Mouse (Mus musculus): ENCODE measurements around the gene Vax2. TPM values are rescaled to one million over a fixed set of nuclear protein-coding genes. Genes with fewer than 3 reads are reported as not detected.

Gene Vax2
- total RNA-seq, 1 experiment, result 2.1 TPM

GRCm38 (mm10) chr6:83715461-83716196 lies 4.6 kb downstream of the Vax2 start:
- Histone ChIP-seq H3K9ac (ENCODE audit: insufficient read depth, low read depth, low read length, poor library complexity, severe bottlenecking) (no peak overlapping the region), H3K36me3 (ENCODE audit: control insufficient read depth, insufficient read depth, low read length, poor library complexity, severe bottlenecking) (no peaks in the 10 kb centered on the region), H3K9me3 (ENCODE audit: control insufficient read depth, insufficient read depth, low read depth, low read length) (no peaks in the 10 kb centered on the region), H3K4me3 (ENCODE audit: insufficient read depth in 1 of 2, low read depth in 1 of 2, low read length in 2 of 2, poor library complexity in 1 of 2, severe bottlenecking in 1 of 2) (peak overlapping the region; percentile 11 to 22; a peak in 2 of 4 replicates), H3K27ac (ENCODE audit: insufficient read depth, low read depth, low read length, poor library complexity, severe bottlenecking) (no peak overlapping the region), H3K4me1 (ENCODE audit: control insufficient read depth in 2 of 2, insufficient read depth in 2 of 2, low read length in 2 of 2, poor library complexity in 1 of 2) (peaks cover 0 to 9% of the 10 kb centered on the region in 2 experiments; a peak in 1 of 4 replicates)
- no peak for TF ChIP-seq MAFK (IDR thresholded peaks at IDR 0.05; ENCODE audit: insufficient read depth, low read depth, low read length)
- no peak for TF ChIP-seq HCFC1 (IDR thresholded peaks at IDR 0.05; ENCODE audit: borderline replicate concordance, insufficient read depth, low read length)
- no peak for TF ChIP-seq CHD2 (IDR thresholded peaks at IDR 0.05; ENCODE audit: low read depth, low read length)
- no peak for TF ChIP-seq ZC3H11A (IDR thresholded peaks at IDR 0.05; ENCODE audit: borderline replicate concordance, low read depth, low read length)
- TF ChIP-seq ZNF384 (IDR thresholded peaks at IDR 0.05; ENCODE audit: low read depth, low read length), result no peak
- in situ Hi-C loops (cut with MboI; ENCODE audit: low sequenced_read_pairs in 2 of 2, unreplicated experiment in 2 of 2), result loop anchor here (10.0 to 25.0 kb wide), 3 partner anchors 653 to 1472 kb away; partner anchors contain the start of genes Emx1 (in 2 of the 2), Aup1 (in 1 of the 2), Dqx1 (in 1 of the 2) and Htra2 (in 1 of the 2)
- no peak for DNase-seq (ENCODE audit: low read depth, low spot score)

- Histone ChIP-seq H3K9me3 (ENCODE audit: control insufficient read depth, insufficient read depth, low read depth, low read length) (no peaks in the 10 kb centered on the region), H3K27ac (ENCODE audit: insufficient read depth, low read depth, low read length, poor library complexity, severe bottlenecking) (no peak overlapping the region), H3K36me3 (ENCODE audit: control insufficient read depth, insufficient read depth, low read length, poor library complexity, severe bottlenecking) (no peaks in the 10 kb centered on the region), H3K9ac (ENCODE audit: insufficient read depth, low read depth, low read length, poor library complexity, severe bottlenecking) (no peak overlapping the region), H3K4me3 (ENCODE audit: insufficient read depth in 1 of 2, low read depth in 1 of 2, low read length in 2 of 2, poor library complexity in 1 of 2, severe bottlenecking in 1 of 2) (no peak overlapping the region), H3K4me1 (ENCODE audit: control insufficient read depth in 2 of 2, insufficient read depth in 2 of 2, low read length in 2 of 2, poor library complexity in 1 of 2) (peaks cover 2 to 9% of the 10 kb centered on the region in 2 experiments; a peak in 1 of 4 replicates)
- in situ Hi-C loops (cut with MboI; ENCODE audit: low sequenced_read_pairs in 2 of 2, unreplicated experiment in 2 of 2), result loop anchor here (10.0 to 25.0 kb wide), 3 partner anchors 655 to 1470 kb away; partner anchors contain the start of genes Emx1 (in 2 of the 2), Aup1 (in 1 of the 2), Dqx1 (in 1 of the 2) and Htra2 (in 1 of the 2)
- TF ChIP-seq MAFK (IDR thresholded peaks at IDR 0.05; ENCODE audit: insufficient read depth, low read depth, low read length) (no peak), HCFC1 (IDR thresholded peaks at IDR 0.05; ENCODE audit: borderline replicate concordance, insufficient read depth, low read length) (no peak), ZC3H11A (IDR thresholded peaks at IDR 0.05; ENCODE audit: borderline replicate concordance, low read depth, low read length) (no peak), ZNF384 (IDR thresholded peaks at IDR 0.05; ENCODE audit: low read depth, low read length) (no peak), CHD2 (IDR thresholded peaks at IDR 0.05; ENCODE audit: low read depth, low read length) (no peak)
- no peak for DNase-seq (ENCODE audit: low read depth, low spot score)
Observed at GRCm38 (mm10) chr6:83717026-83717425, 6.0 kb downstream of the Vax2 start.

- Histone ChIP-seq H3K36me3 (ENCODE audit: control insufficient read depth, insufficient read depth, low read length, poor library complexity, severe bottlenecking) (no peaks in the 10 kb centered on the region), H3K27ac (ENCODE audit: insufficient read depth, low read depth, low read length, poor library complexity, severe bottlenecking) (no peak overlapping the region), H3K4me3 (ENCODE audit: insufficient read depth in 1 of 2, low read depth in 1 of 2, low read length in 2 of 2, poor library complexity in 1 of 2, severe bottlenecking in 1 of 2) (no peak overlapping the region), H3K9me3 (ENCODE audit: control insufficient read depth, insufficient read depth, low read depth, low read length) (no peaks in the 10 kb centered on the region; the same call in 1 of the 2 replicates), H3K9ac (ENCODE audit: insufficient read depth, low read depth, low read length, poor library complexity, severe bottlenecking) (no peak overlapping the region), H3K4me1 (ENCODE audit: control insufficient read depth in 2 of 2, insufficient read depth in 2 of 2, low read length in 2 of 2, poor library complexity in 1 of 2) (peaks cover 2% of the 10 kb centered on the region in 2 experiments; a peak in 1 of 4 replicates)
- DNase-seq (ENCODE audit: low read depth, low spot score), result no peak
- in situ Hi-C loops (cut with MboI; ENCODE audit: low sequenced_read_pairs in 2 of 2, unreplicated experiment in 2 of 2), result loop anchor here (25.0 kb wide), 2 partner anchors 660 to 1465 kb away; partner anchors contain the start of genes Emx1 (in 2 of the 2), Aup1 (in 1 of the 2), Dqx1 (in 1 of the 2) and Htra2 (in 1 of the 2)
- TF ChIP-seq CHD2 (IDR thresholded peaks at IDR 0.05; ENCODE audit: low read depth, low read length) (no peak), MAFK (IDR thresholded peaks at IDR 0.05; ENCODE audit: insufficient read depth, low read depth, low read length) (no peak), ZNF384 (IDR thresholded peaks at IDR 0.05; ENCODE audit: low read depth, low read length) (no peak), ZC3H11A (IDR thresholded peaks at IDR 0.05; ENCODE audit: borderline replicate concordance, low read depth, low read length) (no peak), HCFC1 (IDR thresholded peaks at IDR 0.05; ENCODE audit: borderline replicate concordance, insufficient read depth, low read length) (no peak)
Observed at GRCm38 (mm10) chr6:83722526-83722925, 11.5 kb downstream of the Vax2 start.

- Histone ChIP-seq H3K27ac (ENCODE audit: insufficient read depth, low read depth, low read length, poor library complexity, severe bottlenecking) (no peak overlapping the region), H3K4me3 (ENCODE audit: insufficient read depth in 1 of 2, low read depth in 1 of 2, low read length in 2 of 2, poor library complexity in 1 of 2, severe bottlenecking in 1 of 2) (no peak overlapping the region), H3K36me3 (ENCODE audit: control insufficient read depth, insufficient read depth, low read length, poor library complexity, severe bottlenecking) (no peaks in the 10 kb centered on the region), H3K4me1 (ENCODE audit: control insufficient read depth in 2 of 2, insufficient read depth in 2 of 2, low read length in 2 of 2, poor library complexity in 1 of 2) (no peaks in the 10 kb centered on the region; a peak in 1 of 4 replicates), H3K9me3 (ENCODE audit: control insufficient read depth, insufficient read depth, low read depth, low read length) (no peaks in the 10 kb centered on the region; the same call in 1 of the 2 replicates), H3K9ac (ENCODE audit: insufficient read depth, low read depth, low read length, poor library complexity, severe bottlenecking) (no peak overlapping the region)
- TF ChIP-seq HCFC1 (IDR thresholded peaks at IDR 0.05; ENCODE audit: borderline replicate concordance, insufficient read depth, low read length), result no peak
- in situ Hi-C loops (cut with MboI; ENCODE audit: low sequenced_read_pairs in 2 of 2, unreplicated experiment in 2 of 2), result no loop called here
- no peak for DNase-seq (ENCODE audit: low read depth, low spot score)
Observed at GRCm38 (mm10) chr6:83727178-83727577, 16.1 kb downstream of the Vax2 start.

Data from ES-E14 (cell line).